Comparison of ENCODE assay signal across 8 mouse cellular contexts in the genomic region with DNA sequence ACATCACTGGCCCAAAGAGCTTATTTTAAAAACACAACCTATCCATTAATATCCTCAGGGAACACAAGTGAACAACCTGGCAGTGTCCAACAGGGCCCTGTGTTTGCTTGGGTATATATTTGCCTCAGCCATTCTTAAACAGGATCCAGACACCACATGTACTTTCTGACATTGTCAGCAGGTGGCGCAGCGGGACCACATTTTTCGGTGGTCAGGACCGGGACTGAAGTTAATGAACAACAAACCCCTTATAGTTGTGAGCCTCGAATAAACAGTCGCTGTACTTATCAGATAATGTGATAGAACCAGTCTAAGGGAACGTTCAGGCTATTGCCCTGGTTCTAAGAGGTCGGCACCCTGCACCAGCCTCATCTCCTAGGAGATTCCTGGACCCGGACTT. TPM values are rescaled to one million over a fixed set of nuclear protein-coding genes. Genes with fewer than 3 reads are reported as not detected.
DNase-seq lines count a peak whose midpoint lies in the region; ATAC-seq lines count a peak whose summit lies in the region.

No protein-coding gene starts in this region.

- DNase-seq in WW6 (ENCODE audit: low read depth, low spot score): peak; percentile 36
- DNase-seq in cerebellum, postnatal 36 days: peak; percentile 62 to 65
- peak; percentile 45 for DNase-seq in gastrocnemius, adult 8-10 months (ENCODE audit: low spot score in 2 of 2)
- DNase-seq in left cerebral cortex, postnatal 14 days (ENCODE audit: low spot score in 2 of 2): peak; percentile 68 to 75
- peak; percentile 86 for DNase-seq in mesoderm, embryonic 11.5 days (ENCODE audit: low read depth, low spot score)
- DNase-seq in right cerebral cortex, postnatal 36 days (ENCODE audit: low spot score in 2 of 2): peak; percentile 14 to 30

- peak; percentile 56 for ATAC-seq in inflammation-experienced regulatory T-cells, adult 6 months
- no peak for ATAC-seq in erythroblast, adult 5-6 weeks (replicated peaks; ENCODE audit: low FRiP score, poor library complexity, severe bottlenecking)

- intact Hi-C loops in left cerebral cortex, postnatal 14 days (cut with DNase I): loop anchor here (1.0 kb wide), 1 partner anchor 56 kb away; no protein-coding TSS in a partner anchor

RNA-seq across cellular contexts. Expression of gene Bcas1, which starts 23.3 kb away (rescaled TPM):
- 1 to 10 TPM in 2 of 4 experiments, under 1 TPM in 2; 0.41 to 1.5 (median 0.92) TPM for total RNA-seq in gastrocnemius, adult 8-10 months (2022)
- 1 to 10 TPM; 2.5 to 4.5 (median 3.6) TPM for polyA plus RNA-seq in inflammation-experienced regulatory T-cells, adult 6 months (2017; shearing (Covaris generic))
- 10 to 100 TPM; 53.7 to 70.4 TPM for total RNA-seq in left cerebral cortex, postnatal 14 days (2021)
- 1.3 TPM in 1 of 2 replicates, not detected in the other for total RNA-seq in erythroblast, adult 5-6 weeks (2015; ENCODE audit: low replicate concordance)
- total RNA-seq in erythroblast, adult 5-6 weeks (2017; ENCODE audit: low replicate concordance): 1.3 TPM in 1 of 2 replicates, not detected in the other

RNA-seq across cellular contexts. Expression of gene Pfdn4, which starts 45.3 kb away (rescaled TPM):
- 10 to 100 TPM in 3 of 4 experiments, 1 to 10 TPM in 1; 8.3 to 15.2 (median 10.4) TPM for total RNA-seq in gastrocnemius, adult 8-10 months (2022)
- 10 to 100 TPM; 48.8 to 73.6 (median 49.4) TPM for polyA plus RNA-seq in inflammation-experienced regulatory T-cells, adult 6 months (2017; shearing (Covaris generic))
- total RNA-seq in left cerebral cortex, postnatal 14 days (2021): 10 to 100 TPM; 29.6 to 34.2 TPM
- 14.0 and 23.6 TPM in 2 replicates for total RNA-seq in erythroblast, adult 5-6 weeks (2015; ENCODE audit: low replicate concordance)
- 3.5 and 16.2 TPM in 2 replicates for total RNA-seq in erythroblast, adult 5-6 weeks (2017; ENCODE audit: low replicate concordance)

RNA-seq across cellular contexts. Expression of gene Cyp24a1, which starts 46.0 kb away (rescaled TPM):
- total RNA-seq in gastrocnemius, adult 8-10 months (2022): not detected
- polyA plus RNA-seq in inflammation-experienced regulatory T-cells, adult 6 months (2017; shearing (Covaris generic)): not detected
- total RNA-seq in left cerebral cortex, postnatal 14 days (2021): not detected
- not detected in 2 replicates for total RNA-seq in erythroblast, adult 5-6 weeks (2015; ENCODE audit: low replicate concordance)
- not detected in 2 replicates for total RNA-seq in erythroblast, adult 5-6 weeks (2017; ENCODE audit: low replicate concordance)

Comparison
In these comparisons a context has a peak if more than half of its experiments do, and no peak if none do; other contexts are left out.
1. DNase-seq: peak in every context shown above with its lines; median percentile 86 in mesoderm, embryonic 11.5 days; 72 in left cerebral cortex, postnatal 14 days; 64 in cerebellum, postnatal 36 days; 45 in gastrocnemius, adult 8-10 months; 36 in WW6; 22 in right cerebral cortex, postnatal 36 days.
2. RNA of gene Bcas1, which starts 23.3 kb away (total RNA-seq): 53.7 to 70.4 TPM in left cerebral cortex, postnatal 14 days; 1.3 TPM in erythroblast, adult 5-6 weeks and 0.41 to 1.5 TPM in gastrocnemius, adult 8-10 months; every median in the first group is over 10 times any median in the second.